Mouse (Mus musculus) E14TG2a.4 (cell line): ENCODE data around the gene Wdr35.

Experiments used
- CTCF ChIP-seq: conservative IDR thresholded peaks from 2 replicates; pipeline ENCODE4 v1.5.1; 2014; ENCODE audit warnings: low read length
- NANOG ChIP-seq: IDR thresholded peaks from 2 replicates; pipeline ENCODE4 v1.6.1; 2014; ENCODE audit warnings: borderline replicate concordance, low read length, mixed read lengths

GRCm38 (mm10) chr12:8940011-8941005 is 33.4 kb upstream of the Wdr35 start:
- TF ChIP-seq CTCF (no peak), NANOG (no peak)
